Mouse (Mus musculus) liver, postnatal 0 days (tissue): ENCODE measurements at regions not wholly inside any gene's neighbourhood (a gene's known extent, or its start where the extent isn't known, plus 50 kb on each side); places are given as distances from the start of the nearest gene placed in this dataset.

ENCODE experiments used
- CTCF ChIP-seq: sonication (generic); IDR thresholded peaks from 2 replicates; pipeline ENCODE4 v1.5.1; 2016; ENCODE audit warnings: antibody characterized with exemption, low read depth
- EP300 ChIP-seq: IDR thresholded peaks from 2 replicates; pipeline ENCODE4 v1.6.1; 2016; ENCODE audit warnings: antibody characterized with exemption, low read depth, mild to moderate bottlenecking

DNA sequence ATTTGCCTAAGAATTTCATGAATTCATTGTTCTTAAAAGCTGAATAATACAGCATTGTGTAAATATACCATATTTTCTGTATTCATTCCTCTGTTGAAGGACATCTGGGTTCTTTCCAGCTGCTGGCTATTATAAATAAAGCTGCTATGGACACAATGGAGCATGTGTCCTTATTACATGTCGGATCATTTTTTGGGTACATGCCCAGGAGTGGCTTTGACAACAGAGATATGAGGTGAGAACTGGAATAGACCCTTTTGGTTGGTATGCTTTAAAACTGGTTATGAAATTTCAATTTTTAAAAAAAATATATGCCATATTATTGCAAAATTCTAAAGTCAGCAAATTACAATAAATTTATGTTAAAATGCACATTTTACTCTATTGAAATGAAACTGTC lies 348.9 kb upstream of the Olfr161 start:
- TF ChIP-seq CTCF (no peak), EP300 (no peak)
